Mouse (Mus musculus) layer of hippocampus, postnatal 14 days (tissue): ENCODE data around the gene Gopc. TPM values are rescaled to one million over a fixed set of nuclear protein-coding genes. Genes with fewer than 3 reads are reported as not detected.

Source experiments
- DNase-seq, 2 experiments: peaks; one replicate each; pipeline ENCODE4 v3.0.0; 2021 to 2022; ENCODE audit warnings: low spot score in 2 of 2, mixed read lengths in 1 of 2
- long read RNA-seq, 2 experiments: library from polyadenylated mRNA; stranded (forward); transcript quantifications; one replicate each; pipeline ENCODE4 v2.0.0; 2021
- total RNA-seq, 2 experiments: library from RNA; stranded (reverse); gene quantifications; 2 replicates each; pipeline ENCODE4 v1.2.3; 2021

The Gopc gene
- total RNA-seq = 10 to 100 TPM; 44.7 to 45.1 TPM
- long read RNA-seq, experiment 1, full-length matches to known transcripts = 64 of 70 reads
- long read RNA-seq, experiment 1, partial matches to known transcripts = 2 of 70 reads
- long read RNA-seq, experiment 1, other reads (novel, unspliced or antisense) = 4 of 70 reads
- long read RNA-seq, experiment 2, full-length matches to known transcripts = 57 of 70 reads
- long read RNA-seq, experiment 2, partial matches to known transcripts = 4 of 70 reads
- long read RNA-seq, experiment 2, other reads (novel, unspliced or antisense) = 9 of 70 reads

DNA sequence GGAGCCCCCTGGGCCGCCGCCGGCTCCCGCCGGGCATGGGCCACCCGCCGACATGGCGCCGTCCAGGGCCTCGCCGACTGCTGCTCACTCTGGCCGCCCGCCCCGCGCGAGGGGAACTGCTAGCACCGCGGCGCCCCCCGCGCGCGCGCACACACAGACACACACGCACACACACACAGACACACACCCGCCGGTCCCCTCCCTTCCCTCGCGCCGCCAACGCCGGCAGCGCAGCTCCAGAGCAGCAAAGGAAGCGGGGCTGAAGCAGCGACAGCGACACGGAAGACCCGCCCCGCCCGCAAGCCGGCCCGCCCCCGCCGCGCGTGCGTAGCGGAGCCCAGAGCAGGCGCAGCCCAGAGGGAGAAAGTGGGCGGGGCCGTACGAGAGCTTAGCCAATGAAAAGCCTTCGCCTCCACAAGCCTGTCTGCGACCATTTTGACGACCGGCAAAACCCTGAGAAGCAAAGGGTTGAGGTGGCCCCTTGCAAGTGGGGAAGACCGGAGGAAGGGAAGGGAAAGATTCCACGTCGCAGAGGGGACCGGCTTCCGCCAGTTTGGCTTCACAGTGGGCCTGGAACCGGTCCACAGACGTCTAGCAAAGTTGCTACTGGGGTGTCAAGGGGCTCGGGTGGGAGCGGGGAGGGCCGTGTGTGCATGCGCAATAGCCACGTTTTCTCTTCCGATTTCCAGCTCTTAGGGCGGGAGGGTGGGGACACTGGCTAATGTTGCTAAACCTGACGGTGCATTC, at the start of gene Gopc:
Gene Gopc (minus strand): TSS at position 280 of the 747 bp plus-strand sequence.
- peak; percentile 98 for DNase-seq

DNA sequence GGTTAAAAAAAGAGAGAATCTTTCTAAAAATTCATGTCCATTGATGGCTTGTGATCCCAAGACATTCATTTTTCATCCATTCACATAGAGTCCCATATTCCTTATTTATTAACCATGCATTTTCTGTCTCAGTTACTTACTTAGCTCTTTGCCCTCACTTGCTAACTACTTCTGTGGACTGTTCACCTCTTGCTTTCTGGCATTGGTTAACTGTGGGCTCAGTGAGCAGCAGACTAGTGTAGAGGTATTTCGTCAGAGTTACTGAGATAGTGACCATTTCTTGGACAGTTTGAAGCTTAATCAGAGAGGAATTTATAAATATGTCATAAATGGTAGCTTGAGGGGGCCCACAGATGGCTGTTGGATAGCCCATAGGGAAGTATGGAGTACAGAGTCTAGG, 49.0 kb upstream of the Gopc start:
- no peak for DNase-seq

DNA sequence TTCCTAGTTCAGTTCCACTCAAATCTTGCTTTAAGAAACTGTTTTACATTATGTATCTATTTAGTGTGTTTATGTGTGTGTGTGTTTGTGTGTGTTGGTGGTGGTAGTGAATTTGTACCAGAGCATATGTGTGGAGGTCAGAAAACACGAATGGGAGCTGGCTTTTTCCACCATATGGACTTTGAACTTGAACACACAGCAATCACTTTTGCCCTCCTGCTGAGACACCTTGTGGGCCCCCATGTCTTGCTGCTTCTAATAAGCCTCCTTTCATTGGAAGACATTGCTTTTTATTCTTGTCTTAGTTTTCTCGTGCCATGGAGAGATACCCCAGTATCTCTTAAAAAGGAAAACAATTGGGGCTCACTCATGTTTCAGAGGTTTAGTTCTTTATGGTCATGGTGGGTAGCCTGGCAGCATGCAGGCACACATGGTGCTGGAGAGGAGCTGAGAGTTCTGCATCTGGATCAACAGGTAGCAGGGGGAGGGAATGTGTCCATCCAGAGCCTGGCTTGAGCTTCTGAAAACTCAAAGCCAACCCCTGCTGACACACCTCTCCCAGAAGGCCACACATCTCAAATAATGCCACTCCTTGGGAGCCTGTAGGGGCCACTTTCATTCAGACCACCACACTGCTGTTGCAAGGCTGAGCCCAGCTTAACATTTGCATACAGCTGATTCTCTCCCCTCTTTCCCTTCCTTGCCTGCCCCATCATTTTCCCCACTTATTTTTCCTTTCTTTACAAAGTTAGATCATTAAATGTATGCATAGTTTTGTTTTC, 45.9 kb upstream of the Gopc start:
- DNase-seq = no peak

DNA sequence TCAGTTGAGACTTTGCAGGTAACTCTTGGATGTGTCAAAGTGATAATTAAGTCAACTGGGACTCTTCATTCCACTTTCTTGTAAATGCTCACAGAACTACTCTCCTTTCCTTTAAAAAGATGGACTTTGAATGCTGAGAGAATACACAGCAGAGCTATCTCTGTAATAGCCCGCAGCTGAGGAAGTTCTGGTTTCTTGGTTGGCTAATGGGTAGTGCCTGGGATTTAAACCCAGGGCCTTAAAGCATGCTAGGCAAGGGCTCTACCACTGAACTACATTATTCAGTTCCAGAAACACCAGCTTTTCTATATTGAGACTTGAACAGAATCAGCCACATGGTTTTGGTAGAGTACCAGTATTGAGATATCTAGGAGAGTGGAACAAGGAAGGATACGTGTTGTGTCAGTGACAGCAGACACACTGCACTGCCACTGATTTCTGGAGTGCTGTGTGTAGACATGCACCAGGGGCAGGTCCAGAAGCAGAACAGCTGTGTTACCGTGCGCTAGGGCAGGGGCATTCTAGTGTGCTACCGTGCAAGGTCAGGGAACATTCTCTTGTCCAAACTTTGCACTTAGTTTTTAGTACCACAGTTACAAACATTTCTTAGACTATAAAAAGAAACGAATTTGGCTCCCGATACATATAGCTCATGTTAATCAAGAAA, 44.5 kb upstream of the Gopc start:
- no peak for DNase-seq

DNA sequence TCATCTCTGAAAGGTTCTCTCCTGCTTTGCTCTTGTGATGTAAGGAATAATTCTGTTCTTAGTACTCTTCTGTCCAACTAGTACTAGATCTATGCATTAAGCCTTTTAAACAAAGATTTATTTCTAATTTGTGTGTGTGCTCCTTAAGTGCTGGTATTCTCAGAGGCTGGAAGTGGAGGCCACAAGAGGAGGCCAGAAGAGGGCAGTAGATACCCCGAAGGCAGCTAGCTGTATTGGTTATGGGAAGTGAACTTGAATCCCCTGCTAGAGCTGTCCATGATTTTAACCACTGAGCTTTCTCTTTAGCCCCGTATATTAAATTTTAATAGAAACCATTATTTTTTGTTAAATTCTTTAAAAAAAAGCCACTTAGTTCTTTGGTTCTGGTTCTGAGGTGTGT, 41.2 kb upstream of the Gopc start:
- DNase-seq = no peak

DNA sequence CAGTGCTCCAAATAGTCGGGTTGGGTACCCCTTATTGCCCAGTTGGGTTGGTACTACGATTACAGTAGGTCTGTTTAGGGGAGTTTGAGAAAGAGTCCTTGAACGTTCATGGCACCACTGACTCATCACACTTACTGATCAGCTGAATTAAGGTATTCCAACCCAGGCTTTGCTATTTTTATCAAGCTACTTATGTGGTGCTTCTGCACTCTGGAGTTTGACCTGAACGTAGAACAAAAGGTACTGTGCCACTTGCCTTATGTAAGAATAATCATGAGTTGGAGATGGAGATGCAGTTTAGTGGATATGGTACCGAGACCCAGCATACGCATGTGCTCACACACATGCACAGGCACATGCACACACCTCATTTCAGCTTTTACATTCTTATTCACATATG, 39.8 kb upstream of the Gopc start:
- no peak for DNase-seq

DNA sequence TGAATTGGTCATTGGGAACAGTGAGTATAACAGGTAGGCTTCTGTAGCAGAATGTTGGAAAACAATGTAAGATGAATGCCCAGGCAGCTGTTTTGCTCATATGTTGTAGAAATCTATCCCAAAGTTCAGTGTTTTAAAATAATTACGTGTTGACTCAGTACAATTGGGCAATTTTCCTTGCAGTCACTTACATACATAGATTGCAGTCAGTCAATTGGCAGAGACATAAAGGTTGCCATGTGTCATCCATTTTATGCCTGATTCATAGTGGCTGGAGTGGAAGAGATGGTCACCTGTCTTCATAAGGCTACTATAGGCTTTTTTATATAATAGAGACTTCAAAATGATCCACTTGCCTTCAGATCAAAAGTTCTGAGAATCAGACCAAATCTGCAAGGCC, 38.6 kb upstream of the Gopc start:
- no peak for DNase-seq

DNA sequence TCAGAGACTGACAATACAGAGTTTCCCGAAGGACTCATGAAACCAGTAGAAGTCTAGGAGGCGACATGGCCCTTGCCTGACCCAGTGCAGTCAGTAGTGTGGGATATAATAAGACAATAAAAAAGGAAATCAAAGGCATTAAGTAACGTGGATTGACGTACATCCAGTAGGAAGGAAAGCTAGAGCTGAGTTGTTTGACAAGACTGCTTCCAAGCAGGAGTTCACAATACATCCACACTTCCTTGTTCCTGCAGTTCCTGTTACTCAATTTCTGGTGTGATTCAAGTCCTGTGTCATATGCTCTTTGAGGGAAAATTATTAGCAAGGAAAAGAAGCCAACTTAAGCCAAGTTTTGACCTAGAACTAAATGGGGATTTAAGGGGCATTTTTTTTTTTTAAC, 37.5 kb upstream of the Gopc start:
- no peak for DNase-seq

DNA sequence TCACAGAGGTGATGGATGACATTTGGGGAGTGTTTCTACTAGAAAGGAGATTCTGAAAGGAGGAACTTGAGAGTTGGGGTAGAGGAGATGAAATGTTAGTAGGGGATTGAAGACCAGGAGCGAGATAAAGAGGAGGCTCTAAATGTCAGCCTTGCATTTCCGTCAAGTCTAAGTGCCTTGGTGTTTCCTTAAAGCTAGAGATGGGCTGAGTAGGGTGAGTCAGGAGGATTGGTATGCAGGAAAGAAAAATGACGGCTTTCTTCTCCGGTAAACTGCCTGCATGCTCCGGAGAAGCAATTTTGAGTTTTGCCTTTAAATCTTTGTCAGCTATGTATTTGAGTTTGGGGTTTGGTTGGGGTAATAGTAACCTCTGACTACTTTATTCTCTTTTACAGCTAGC, 37.0 kb upstream of the Gopc start:
- no peak for DNase-seq

DNA sequence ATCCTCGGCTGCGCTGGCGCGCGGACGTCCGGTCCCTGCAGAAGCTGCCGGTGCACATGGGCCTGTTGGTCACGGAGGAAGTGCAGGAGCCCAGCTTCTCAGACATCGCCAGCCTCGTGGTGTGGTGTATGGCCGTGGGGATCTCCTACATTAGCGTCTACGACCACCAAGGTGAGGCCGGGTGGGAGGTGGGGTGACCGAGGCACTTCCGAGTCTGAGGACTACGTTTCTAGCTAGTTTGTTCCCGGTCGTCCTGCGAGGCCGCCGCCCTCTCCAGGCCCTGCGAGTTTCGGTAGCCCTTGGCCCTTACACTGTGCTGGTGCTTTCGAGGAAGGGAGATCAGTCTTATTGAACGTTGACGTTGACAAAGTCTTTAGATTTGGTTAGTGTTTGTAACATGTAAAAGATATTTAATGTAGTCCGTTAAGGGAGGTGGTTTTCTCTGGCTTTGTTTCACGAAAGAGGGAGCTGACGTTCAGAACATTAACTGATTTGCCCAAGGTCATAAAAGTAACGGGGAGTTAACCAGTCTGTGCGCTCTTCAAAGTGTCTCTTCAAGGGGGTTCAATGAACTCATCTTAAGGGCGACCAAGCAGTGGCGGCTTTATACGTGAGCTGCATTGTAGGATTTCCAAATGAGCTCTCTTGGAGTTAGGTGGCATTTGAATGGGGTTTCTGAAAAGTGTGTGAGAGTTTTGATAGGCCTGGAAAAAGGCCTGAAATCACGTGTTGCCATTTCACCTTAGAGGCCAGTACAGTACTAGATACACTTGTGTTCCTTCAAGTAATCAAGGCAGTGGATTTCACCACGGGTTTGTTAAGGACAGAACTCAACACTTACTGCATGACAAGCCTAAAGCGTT, 36.3 kb upstream of the Gopc start:
- DNase-seq = no peak

DNA sequence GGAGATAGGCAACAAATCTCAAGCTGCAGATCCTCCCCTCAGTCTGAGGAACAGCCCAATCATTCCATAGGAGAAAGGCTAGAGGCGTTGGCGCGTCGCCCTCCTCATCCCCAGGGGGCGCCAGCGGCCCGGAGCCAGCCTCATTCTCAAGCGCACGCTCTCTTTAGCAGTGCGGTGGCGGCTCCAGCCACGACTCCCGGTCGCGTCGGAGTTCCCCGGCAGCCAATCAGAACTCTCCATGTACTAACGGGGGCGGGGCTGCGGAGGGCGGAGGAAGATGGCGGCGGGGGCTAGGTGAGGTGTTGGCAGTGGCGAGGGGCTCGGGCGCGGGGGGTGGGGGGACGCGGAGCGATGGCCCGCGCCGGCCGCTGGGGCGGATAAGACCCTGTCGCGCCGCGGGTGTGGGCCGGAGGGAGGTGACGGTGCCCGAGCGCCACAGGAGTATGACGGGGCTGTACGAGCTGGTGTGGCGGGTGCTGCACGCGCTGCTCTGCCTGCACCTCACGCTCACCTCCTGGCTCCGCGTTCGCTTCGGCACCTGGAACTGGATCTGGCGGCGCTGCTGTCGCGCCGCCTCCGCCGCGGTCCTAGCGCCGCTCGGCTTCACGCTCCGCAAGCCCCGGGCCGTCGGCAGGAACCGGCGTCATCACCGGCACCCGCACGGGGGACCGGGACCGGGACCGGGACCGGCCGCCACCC, 35.5 kb upstream of the Gopc start, which contains the start of gene Nus1:
Gene Nus1 (plus strand): TSS at position 249 of the 699 bp plus-strand sequence.
- peak; percentile 95 to 98 for DNase-seq

DNA sequence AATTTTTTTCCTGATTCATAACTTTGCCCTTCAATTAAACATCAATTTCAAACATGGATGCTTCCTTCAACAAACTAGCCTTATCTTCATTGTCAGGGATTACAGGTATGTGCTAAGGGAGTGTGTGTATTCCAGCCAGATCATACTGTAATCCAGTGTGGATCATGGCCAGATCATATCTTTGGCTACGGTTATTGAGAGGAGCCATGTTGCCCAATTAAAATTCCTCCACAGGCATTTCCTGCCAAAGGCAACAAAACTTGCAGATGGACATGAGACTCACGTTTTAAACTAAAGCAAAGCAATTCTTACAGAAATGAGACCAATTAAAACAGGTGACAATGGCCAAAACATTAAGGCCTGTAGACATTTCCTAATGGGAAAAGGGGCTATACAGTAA, 34.5 kb upstream of the Gopc start:
- no peak for DNase-seq

DNA sequence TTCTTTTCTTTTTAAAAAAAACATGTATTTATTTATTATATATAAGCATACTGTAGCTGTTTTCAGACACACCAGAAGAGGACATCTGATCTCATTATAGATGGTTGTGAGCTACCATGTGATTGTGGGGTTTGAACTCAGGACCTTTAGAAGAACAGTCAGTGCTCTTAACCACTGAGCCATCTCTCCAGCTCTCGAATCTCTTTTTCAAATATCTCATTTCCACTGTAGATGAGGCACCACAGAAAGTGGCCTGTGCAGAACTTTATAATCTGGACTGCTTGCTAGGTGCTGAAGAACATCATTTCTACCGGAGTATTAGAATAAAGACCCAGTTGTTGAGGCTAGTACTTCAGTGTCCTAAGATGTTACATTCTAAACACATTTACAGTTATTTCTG, 33.1 kb upstream of the Gopc start:
- no peak for DNase-seq

DNA sequence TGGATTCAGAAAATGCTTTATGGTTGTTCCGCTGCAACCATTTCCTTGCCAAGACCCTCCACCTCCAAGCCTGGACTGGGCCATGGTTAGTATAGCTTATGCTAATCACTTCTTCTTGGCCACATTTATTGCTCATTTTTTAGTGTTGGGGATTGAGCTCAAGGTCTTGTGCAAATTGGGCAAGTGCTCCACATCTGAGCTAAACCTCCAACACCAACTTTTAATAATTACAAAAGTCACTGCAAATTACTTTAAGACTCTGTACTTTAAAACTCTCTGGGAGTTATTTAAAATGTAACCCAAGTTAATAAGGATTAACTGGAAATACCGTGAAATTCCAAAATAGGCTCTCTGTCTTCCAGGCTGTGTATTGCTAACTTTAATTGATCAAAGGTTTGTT, 25.6 kb upstream of the Gopc start:
- no peak for DNase-seq

DNA sequence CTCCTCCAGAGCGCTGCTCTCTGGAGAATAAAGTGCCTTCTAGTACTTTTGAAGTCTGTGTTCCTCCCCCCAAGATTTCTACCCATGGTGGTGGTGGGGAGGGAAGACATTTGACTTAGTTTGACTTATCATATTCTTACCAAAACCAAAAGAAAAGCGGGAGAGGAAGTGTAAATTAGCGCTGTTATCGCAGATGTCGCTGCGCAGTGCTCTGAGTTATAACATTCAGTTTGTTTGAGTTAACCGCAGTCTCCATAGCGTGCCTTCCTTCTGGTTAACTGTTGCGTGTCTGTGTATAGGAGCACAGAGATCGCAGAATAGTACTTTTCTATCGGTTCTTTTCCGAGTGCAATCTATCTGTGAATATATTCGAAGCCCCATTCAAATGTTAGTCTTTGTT, 23.2 kb upstream of the Gopc start:
- no peak for DNase-seq

DNA sequence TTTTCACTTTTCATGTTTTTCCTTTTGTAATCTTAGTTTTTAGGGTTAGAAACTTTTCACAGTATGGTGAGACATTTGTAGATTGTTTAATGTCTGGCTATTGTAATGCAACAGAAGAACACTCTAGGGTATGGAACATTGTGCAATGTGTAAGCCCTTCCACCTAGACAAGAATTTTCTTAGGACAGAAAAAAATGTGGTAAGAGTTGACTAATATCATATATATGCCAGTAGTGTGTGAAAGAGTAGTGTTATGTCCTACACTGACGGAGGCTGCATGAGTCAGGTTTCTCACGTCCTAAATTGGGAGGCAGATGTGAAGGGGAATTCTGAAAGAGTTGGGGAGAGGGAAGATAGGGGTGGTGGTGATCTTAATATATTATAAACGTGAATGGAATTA, 17.8 kb upstream of the Gopc start:
- DNase-seq = no peak

DNA sequence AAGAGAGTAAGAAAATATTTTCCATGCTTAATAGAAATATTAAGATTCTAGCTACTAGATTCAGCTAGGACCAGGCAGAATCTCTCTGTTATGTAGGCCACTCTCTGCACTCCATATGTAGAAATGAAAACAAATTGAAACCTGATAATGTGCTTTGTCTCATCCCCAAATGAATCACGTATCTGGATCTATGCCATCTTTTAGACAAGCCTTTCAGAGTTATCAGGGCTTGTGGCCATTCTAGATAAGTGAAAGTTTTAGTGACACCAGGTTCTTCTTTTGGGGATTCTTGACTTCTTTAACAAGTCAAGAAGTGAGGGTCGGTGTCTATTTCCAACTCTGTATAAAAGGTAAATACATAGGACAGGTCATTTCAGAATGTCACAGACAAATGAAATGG, 16.8 kb upstream of the Gopc start:
- no peak for DNase-seq

DNA sequence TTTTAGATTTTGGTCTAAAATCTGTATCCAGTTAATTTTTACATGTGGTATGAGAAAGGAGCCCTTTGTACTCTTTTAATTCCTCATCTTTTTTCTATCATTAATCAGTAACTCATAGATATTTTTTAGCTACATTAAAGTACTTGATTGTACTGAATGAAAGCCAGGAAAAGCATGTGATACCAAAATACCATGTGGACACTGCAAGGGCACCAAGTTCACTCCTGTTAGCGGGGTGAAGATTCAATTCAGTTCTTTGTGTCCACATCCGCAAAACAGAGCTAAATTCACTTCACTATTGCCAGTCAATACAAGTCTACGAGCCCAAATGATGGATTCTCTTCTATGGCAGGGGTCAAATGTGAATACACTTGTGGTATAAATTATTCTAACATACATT, 14.7 kb upstream of the Gopc start:
- DNase-seq = no peak

DNA sequence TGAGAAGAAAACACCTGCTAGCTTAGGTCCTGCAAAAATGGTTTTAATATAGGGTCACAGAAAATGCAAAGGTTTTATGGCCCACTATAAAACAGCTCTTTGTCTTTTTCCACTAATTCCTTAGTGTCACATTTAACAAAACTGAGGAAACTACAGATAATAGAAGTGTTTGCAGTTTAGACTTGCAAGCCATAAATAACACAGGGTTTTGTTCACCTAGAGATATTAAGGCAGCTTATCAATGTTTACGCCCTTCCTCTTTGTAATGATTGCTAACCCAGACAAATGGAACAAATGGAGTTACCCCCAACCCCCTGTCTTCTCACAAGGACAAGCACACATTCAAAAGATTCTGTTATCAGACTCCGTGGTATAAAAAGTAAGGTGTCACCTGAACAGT, 9.3 kb upstream of the Gopc start:
- DNase-seq = no peak

DNA sequence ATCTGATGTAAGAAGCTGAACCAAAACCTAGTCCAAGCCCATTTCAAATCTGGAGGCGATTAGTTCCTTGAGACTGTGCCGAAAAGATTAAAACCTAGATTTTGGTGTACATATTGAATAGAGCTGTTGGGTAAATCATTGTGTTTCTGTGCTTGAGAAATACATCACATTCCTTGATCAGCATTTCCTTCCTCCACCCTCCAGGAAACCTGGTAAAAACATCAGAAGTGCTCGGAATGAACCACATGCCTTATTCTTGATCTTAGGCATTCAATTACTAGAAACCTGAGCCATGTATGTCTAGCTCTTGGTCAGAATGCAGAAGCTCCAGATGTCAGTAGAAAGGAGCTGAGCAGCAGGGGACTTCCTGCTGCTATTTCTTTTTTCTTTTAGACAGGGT, 7.5 kb upstream of the Gopc start:
- no peak for DNase-seq
